8 mouse cellular contexts compared by ENCODE assay signal in the genomic region with DNA sequence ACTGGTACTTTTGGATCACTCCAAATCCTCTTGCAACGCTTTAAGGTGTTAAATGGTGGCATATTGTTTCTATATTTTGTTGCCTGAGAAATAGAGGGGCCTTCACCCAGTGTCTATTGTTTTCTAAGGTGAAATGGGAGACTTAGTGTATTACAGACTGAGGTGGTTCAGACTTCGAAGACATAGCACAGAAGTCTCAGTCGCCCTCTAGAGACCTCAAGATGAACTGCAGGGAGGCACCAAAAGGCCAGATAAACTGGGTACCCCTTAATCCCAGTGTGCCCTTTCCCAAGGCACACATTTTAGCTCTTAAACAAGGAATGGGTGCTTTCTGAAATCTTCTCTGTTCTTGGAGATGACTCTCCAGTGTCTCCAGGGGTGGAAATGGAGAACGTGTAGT.
DNase-seq lines count a peak whose midpoint lies in the region; ATAC-seq and TF ChIP-seq lines count a peak whose summit lies in the region.

No protein-coding gene starts in this region.

- H3K27ac ChIP-seq in hindbrain, embryonic 10.5 days, result no peak overlapping the region
- no peak overlapping the region for H3K27ac ChIP-seq in hindbrain, embryonic 12.5 days
- no peak overlapping the region for H3K27ac ChIP-seq in hindbrain, postnatal 0 days

- H3K4me1 ChIP-seq in hindbrain, embryonic 10.5 days (replicated peaks), result no peaks in the 10 kb centered on the region
- H3K4me1 ChIP-seq in hindbrain, embryonic 12.5 days, result no peaks in the 10 kb centered on the region
- 0 out of 2 replicates have a peak, but pooled peaks cover 2% of the 10 kb centered on the region for H3K4me1 ChIP-seq in hindbrain, postnatal 0 days (ENCODE audit: insufficient read depth, low read length)

- no peaks in the 10 kb centered on the region for H3K36me3 ChIP-seq in hindbrain, embryonic 10.5 days
- H3K36me3 ChIP-seq in hindbrain, embryonic 12.5 days, result no peaks in the 10 kb centered on the region
- H3K36me3 ChIP-seq in hindbrain, postnatal 0 days (ENCODE audit: insufficient read depth, low read length), result no peaks in the 10 kb centered on the region

- DNase-seq in hindbrain, embryonic 10.5 days (ENCODE audit: low spot score), result peak; percentile 48
- DNase-seq in 3T3-L1 (ENCODE audit: low read depth, low spot score), result peak; percentile 65
- peak; percentile 49 for DNase-seq in adrenal gland, adult 2 months
- DNase-seq in embryo, embryonic 10.5 days (ENCODE audit: low spot score), result peak; percentile 78
- peak; percentile 72 for DNase-seq in hindbrain, postnatal 0 days (ENCODE audit: low spot score)
- peak; percentile 43 for DNase-seq in lung, postnatal 25 days (ENCODE audit: low spot score)
- DNase-seq in thymus, postnatal 14 days, result peak; percentile 19

- no peak overlapping the region for H3K9ac ChIP-seq in hindbrain, embryonic 12.5 days
- H3K9ac ChIP-seq in hindbrain, postnatal 0 days (replicated peaks; ENCODE audit: low read length), result no peak overlapping the region

- WGBS in hindbrain, embryonic 10.5 days, result 24% methylated on average over 4 of the region's 4 CpGs
- WGBS in hindbrain, embryonic 12.5 days, result 25% methylated on average over 4 of the region's 4 CpGs
- 24% methylated on average over 4 of the region's 4 CpGs for WGBS in hindbrain, postnatal 0 days

- no peak overlapping the region for H3K4me3 ChIP-seq in hindbrain, embryonic 10.5 days
- H3K4me3 ChIP-seq in hindbrain, embryonic 12.5 days, result no peak overlapping the region
- H3K4me3 ChIP-seq in hindbrain, postnatal 0 days (ENCODE audit: low read length), result no peak overlapping the region

- no peaks in the 10 kb centered on the region for H3K27me3 ChIP-seq in hindbrain, embryonic 10.5 days (ENCODE audit: insufficient read depth, poor library complexity, severe bottlenecking)
- H3K27me3 ChIP-seq in hindbrain, embryonic 12.5 days, result no peaks in the 10 kb centered on the region
- H3K27me3 ChIP-seq in hindbrain, postnatal 0 days (ENCODE audit: insufficient read depth, low read length), result no peaks in the 10 kb centered on the region

- H3K4me2 ChIP-seq in hindbrain, embryonic 12.5 days (replicated peaks), result no peak overlapping the region
- H3K4me2 ChIP-seq in hindbrain, postnatal 0 days (ENCODE audit: low read depth, low read length), result no peak overlapping the region

- TF ChIP-seq CTCF in hindbrain, postnatal 0 days (IDR thresholded peaks at IDR 0.05; ENCODE audit: low read depth), result peak; percentile 85

- H3K9me3 ChIP-seq in hindbrain, embryonic 10.5 days, result no peaks in the 10 kb centered on the region
- no peaks in the 10 kb centered on the region for H3K9me3 ChIP-seq in hindbrain, embryonic 12.5 days (replicated peaks)
- H3K9me3 ChIP-seq in hindbrain, postnatal 0 days (ENCODE audit: low read length), result no peaks in the 10 kb centered on the region

- ATAC-seq in hindbrain, embryonic 12.5 days (ENCODE audit: low FRiP score), result no peak
- no peak for ATAC-seq in hindbrain, postnatal 0 days

Comparison
In these comparisons a context has a peak if more than half of its experiments do, and no peak if none do; other contexts are left out.
1. DNase-seq: peak in every context shown above with its lines; median percentile 78 in embryo, embryonic 10.5 days; 72 in hindbrain, postnatal 0 days; 65 in 3T3-L1; 49 in adrenal gland, adult 2 months; 48 in hindbrain, embryonic 10.5 days; 43 in lung, postnatal 25 days; 19 in thymus, postnatal 14 days.